Mouse (Mus musculus): ENCODE data around the gene Tmem119.
A peak's percentile ranks its signal among the peaks of the same experiment; 100 is the strongest.

Tmem119 gene

GRCm38 (mm10) chr5:113800280-113800679 is at the start of gene Tmem119:
Tmem119 (minus strand) TSS chr5:113800516.
- DNase-seq, result peak; percentile 49 to 64

- no peak for DNase-seq
Observed at GRCm38 (mm10) chr5:113847636-113848035, 47.3 kb upstream of the Tmem119 start.

DNA sequence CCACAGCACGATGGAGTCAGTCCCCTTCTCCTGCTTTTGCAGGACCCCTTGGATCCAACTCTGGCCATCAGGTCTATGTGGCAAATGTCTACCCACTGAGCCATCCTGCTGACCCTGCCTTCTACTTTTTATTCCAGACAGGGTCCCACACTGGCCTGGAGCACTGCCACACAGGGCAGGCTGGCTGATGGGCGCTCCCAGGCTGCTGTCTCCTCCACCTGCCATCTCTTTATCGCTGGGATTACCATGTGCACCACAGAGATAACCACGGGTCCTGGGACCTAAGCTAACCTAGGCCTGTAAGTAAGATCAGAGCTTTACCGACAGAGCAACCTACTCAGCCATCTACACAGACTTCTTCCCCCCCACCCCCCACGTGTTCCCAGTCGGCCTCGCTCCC is 46.3 kb upstream of the Tmem119 start:
- DNase-seq, result no peak

DNA sequence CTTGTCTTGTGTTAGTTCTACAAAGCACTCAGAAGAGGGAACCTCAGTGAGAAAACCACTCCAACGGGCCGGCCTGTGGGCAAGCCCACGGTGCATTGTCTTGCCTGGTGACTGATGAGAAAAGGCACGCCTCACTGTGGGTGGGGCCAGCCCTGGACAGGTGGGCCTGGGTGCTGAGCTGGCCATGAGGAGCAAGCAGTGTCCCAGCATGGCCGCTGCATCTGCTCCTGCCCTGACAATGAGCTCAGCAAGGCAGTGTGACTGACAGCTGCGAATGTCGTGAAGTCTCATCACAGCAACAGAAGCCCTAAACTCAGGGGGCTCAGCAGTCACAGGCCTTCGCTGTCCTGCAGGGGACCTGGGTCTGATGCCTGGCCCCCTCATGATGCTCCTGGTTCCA is 45.3 kb upstream of the Tmem119 start:
- DNase-seq, result no peak

- DNase-seq, result peak; percentile 39 to 80
Observed at GRCm38 (mm10) chr5:113844721-113845120, 44.4 kb upstream of the Tmem119 start.

- DNase-seq, result no peak
Observed at GRCm38 (mm10) chr5:113844106-113844505, 43.8 kb upstream of the Tmem119 start.

DNA sequence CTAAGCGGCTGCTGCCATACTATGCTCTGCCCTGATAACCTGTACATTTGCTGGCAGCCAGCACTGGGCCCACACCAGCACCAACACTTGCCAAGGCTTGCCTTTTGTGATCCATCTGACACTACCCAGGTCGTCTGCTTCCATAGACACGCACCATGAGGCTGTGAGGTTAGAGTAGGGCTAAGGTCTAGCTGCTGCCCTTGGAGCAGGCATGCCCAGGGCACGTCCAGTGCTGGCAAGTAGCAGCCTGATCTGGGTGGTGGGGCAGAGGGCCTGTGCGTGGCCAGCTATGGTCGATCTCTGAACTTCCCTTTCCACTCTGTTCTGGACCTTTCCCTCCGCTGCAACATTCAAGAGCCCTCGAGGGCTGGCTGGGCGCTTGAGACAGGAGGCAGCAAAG is 42.6 kb upstream of the Tmem119 start:
- DNase-seq, result no peak

GRCm38 (mm10) chr5:113842244-113842643 is 41.9 kb upstream of the Tmem119 start:
- no peak for DNase-seq

DNA sequence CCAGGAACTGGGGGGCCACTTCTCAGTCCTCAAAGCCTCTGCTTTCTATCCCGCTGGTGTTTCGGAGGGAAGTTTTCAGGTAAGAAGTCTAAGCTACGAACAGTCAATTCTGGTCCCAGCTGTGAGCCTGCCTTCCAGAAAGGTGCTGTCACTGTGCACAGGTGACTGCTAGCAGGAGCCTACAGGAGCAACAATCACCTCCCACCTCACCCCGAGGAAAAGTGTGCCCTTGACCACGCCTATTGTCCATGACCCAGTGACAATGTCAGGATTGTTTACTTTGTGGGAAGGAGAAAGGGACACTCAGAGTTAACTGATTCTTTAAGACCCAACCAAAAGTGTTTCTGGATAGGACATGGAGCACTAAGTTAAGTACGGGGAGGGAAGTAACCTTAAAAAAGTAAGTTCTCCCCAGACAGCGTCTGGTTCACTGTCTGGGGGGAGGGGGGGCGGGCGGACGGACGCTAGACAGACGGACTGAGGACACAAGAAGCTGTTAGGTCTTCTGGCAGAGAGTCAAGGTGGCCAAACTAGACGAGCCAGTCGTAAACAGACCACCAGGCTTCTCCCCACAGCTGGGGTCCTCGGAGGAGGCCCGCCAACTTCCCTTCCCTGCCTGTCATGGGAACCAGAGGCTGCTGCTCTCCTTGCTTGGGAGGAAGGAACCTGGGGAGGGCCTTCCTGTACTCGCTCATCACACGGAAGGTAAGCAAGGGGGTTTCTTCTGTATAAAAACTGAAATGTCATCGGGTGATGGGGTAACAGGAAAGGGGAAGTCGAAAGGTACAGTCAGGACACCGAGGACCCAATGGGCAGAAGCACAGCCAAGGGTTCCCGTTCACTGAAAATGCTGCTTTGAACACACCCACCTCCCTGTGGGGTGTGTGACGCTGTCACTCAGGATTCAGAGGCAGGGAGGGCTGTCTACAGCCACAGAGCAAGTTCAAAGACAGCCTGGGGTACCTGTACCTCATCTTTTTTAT is 41.2 kb upstream of the Tmem119 start:
- DNase-seq, result no peak

DNA sequence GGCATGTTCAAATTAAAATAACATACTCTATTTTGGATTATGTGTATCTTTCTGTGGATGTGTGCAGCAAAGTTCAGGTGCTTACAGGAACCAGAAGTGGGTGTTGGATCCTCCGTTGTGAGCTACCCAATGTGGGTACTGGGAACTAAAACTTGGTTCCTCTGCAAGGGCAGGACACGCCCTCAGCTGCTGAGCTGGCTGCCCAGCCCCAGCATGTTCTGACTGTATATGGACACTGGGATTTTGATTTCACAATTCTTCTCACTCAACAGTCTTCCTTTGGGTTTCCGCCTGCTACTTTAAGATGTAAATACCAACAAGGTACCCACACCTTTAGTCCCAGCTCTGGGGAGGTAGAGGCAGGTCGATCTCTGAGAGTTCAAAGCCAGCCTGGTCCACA is 40.1 kb upstream of the Tmem119 start:
- no peak for DNase-seq

DNA sequence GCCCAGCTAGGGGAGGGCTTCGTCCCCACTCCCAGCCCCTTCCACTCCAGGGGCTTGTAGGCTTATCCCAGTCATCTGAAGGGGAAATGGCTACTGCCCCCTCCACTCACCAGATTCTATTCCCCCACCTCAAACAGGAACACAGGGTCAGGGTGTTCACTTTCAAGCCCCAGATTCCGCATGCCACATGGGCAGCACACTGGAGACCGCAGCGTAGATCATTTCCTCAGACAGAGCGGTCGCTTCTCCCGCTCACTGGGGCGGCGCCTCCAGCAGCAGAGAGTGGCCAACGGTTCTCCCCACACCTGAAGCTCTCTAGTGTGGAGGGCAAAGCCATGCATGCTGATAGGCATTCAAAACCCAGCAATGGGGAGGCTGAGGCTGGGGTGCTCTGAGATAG is 36.6 kb upstream of the Tmem119 start:
- no peak for DNase-seq

GRCm38 (mm10) chr5:113833316-113833947 is 33.1 kb upstream of the Tmem119 start:
- DNase-seq, result no peak

DNA sequence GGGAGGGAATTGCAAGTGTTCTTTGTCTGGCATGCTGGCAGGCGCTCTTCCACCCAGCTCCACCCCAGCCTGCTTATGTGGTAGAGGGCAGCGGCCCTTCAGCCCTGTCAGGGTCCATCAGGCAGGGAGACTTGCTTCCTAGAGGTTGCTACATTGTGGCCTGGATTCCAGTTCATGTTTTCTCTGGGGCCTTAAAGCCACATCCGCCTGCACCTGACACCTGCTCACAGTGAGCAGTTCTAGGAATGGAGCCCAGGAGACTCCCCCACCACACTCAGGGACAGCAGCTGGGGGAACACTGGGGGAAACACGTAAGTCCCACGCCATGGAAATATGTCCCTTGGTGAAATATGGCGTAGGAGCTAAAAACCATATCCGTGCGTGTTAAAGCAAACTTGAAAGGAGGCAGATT is 32.2 kb upstream of the Tmem119 start, which contains the start of gene Selplg:
Gene Selplg (minus strand): TSS at position 155 of the 412 bp plus-strand sequence.
- no peak for DNase-seq

DNA sequence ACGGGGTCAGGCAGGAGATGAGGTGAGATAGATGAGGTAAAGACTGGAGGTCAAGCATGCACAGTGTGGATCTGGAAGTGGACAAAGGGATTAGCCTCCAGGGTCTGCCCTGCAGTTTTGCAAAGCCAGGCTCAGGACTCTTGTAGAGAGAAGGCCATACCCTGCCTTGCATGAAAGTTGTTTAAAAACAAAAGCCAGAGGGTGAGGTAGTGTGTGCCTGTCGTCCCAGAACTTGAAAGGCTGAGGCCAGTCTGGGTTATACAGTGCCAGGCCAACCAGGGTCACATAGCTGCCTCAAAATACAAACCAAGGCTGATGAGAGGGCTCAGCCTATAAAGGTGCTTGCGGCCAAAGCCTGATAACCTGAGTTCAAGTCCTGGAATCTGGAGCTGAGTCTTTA is 31.4 kb upstream of the Tmem119 start:
- no peak for DNase-seq

GRCm38 (mm10) chr5:113830796-113831195 is 30.5 kb upstream of the Tmem119 start:
- no peak for DNase-seq

DNA sequence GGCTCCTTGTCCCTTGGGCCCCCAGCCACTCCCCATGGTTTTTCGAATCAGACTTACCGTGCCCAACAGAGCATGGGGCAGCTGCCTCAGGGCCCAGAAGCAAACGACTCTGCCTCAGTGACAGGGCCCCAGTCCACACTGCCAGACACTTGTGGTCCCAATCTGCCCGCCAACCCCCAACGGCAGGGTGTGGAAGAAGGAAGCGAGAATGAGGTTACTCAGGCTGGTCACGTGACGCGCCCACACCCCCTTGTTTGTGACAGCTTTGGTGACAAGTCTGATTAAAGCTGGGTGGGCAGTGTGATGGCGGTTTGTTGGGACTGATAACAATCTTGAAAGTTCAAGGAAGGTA is 30.0 kb upstream of the Tmem119 start:
- DNase-seq, result peak in 1 of 2 experiments; percentile 50

DNA sequence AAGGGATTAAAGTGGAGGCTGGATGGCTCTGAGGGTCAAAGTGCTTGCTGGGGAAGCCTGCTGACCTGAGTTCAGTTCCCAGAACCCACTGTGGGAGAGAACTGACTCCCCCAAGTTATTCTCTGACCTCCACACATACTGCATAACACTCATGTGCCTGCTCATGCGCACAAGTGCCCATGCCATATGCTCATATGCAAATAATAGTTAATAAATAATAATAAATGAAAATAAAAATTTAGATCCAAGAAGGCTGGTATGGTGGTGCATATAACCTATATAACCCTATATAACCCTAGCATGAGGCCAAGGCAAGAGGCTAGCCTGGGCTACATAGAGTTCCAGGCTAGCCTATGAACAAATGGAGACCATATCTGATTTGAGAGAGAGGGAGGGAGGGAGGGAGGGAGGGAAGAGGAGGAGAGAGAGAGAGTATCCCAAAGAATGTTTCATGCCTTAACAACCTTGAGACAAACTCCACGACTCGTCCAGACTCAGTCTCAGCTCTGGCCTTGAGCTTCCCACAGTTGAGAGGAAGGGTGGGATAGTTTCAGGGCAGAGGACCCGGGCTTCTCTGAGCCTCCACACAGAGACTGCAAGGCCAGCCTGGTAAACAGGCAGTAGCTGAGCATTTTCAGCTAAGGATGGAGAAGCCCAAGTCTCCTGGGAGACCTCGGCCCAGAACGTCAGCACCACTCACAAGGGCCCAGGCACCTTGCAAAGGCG is 29.4 kb upstream of the Tmem119 start:
- no peak for DNase-seq

DNA sequence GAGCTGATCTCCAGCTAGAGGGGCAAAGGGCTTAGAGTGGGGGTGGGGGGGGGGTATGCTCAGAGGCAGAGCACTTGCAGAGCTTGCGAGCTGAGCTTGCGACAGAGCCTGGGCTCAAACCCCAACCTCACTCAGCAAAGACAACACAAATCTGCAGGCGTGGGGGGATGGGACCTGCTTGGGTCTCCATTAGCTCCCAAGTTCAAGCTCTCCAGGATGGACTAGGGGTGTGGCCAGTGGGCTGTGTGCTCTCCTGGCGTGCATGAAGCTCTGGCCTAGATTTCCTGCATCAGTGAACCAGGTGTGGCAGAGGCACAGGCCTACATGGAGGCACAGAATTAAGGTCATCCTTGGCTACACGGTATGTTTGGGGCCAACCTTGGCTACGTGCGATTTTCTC is 28.2 kb upstream of the Tmem119 start:
- no peak for DNase-seq

- no peak for DNase-seq
Observed at GRCm38 (mm10) chr5:113827991-113828411, 27.7 kb upstream of the Tmem119 start.

GRCm38 (mm10) chr5:113826619-113827018 is 26.3 kb upstream of the Tmem119 start:
- DNase-seq, result no peak

- DNase-seq, result no peak
Observed at GRCm38 (mm10) chr5:113825558-113825957, 25.2 kb upstream of the Tmem119 start.

DNA sequence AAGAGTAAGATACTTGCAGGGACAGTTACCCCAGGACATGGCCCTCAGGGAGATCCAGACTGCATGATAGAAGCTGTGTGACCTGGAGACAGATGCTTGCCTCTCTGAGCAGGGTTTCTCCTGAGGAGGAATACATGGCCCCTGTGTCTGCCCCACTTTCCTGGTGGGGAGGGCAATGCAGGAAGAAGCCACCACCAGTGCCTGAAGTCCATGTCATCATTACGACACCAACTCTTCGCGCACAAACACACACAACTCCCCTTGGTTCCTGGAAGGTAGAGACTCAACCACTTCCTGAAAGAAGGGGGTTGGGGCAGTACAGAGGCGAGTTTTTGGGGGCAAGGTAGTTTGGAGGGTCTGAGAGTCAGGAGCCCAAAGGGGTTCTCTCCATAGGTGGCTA is 23.9 kb upstream of the Tmem119 start:
- no peak for DNase-seq

- DNase-seq, result no peak
Observed at GRCm38 (mm10) chr5:113818572-113818971, 18.3 kb upstream of the Tmem119 start.
